Mouse (Mus musculus): ENCODE data around the gene Stambpl1. TPM values are rescaled to one million over a fixed set of nuclear protein-coding genes. Genes with fewer than 3 reads are reported as not detected.
A peak's percentile ranks its signal among the peaks of the same experiment; 100 is the strongest.

The Stambpl1 gene
- polyA plus RNA-seq, 1 experiment from 2014 or later, result 11.5 TPM

GRCm38 (mm10) chr19:34244056-34244455 is 52.0 kb downstream of the Stambpl1 start:
- Histone ChIP-seq H3K9ac (no peak overlapping the region), H3K9me3 (no peaks in the 10 kb centered on the region), H3K4me1 (no peaks in the 10 kb centered on the region), H3K4me2 (no peak overlapping the region), H3K27me3 (no peaks in the 10 kb centered on the region), H3K27ac (no peak overlapping the region), H3K36me3 (peaks cover 35% of the 10 kb centered on the region; the same call in 1 of the 2 replicates), H3K4me3 (no peak overlapping the region)
- WGBS, result 13% methylated on average over 6 of the region's 6 CpGs
- peak; percentile 32; the same call in 1 of the 2 replicates for ATAC-seq (ENCODE audit: borderline replicate concordance, extremely low read depth, low FRiP score, low TSS enrichment)

GRCm38 (mm10) chr19:34248558-34248957 is 56.5 kb downstream of the Stambpl1 start:
- WGBS, result 71% methylated on average over 5 of the region's 5 CpGs
- ATAC-seq (ENCODE audit: borderline replicate concordance, extremely low read depth, low FRiP score, low TSS enrichment), result no peak
- H3K27ac ChIP-seq, result no peak overlapping the region
- H3K36me3 ChIP-seq, result peaks cover 13% of the 10 kb centered on the region; the same call in 1 of the 2 replicates
- no peak overlapping the region for H3K9ac ChIP-seq
- peaks cover 10% of the 10 kb centered on the region for H3K4me1 ChIP-seq
- no peaks in the 10 kb centered on the region for H3K27me3 ChIP-seq
- H3K4me3 ChIP-seq, result no peak overlapping the region
- H3K9me3 ChIP-seq, result no peaks in the 10 kb centered on the region
- no peak overlapping the region for H3K4me2 ChIP-seq

DNA sequence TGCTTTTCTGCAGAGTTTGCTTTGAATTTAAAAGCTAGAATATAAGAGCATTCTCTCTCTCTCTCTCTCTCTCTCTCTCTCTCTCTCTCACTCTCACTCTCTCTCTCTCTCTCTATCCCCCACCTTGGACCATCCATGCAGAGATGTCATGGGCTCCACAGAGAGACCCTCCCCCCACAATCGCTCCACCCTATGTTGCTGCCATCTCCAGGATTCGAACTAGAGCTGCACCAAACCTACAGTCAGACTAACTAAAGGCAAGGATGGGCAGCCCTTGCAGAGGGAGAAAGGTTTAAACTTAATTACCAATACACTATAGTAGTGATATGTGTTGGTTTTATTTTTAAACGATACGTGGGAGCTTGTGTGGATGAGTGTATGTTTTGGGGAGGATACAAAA is 58.6 kb downstream of the Stambpl1 start:
- H3K4me3 ChIP-seq, result no peak overlapping the region
- H3K9ac ChIP-seq, result no peak overlapping the region
- H3K36me3 ChIP-seq, result peaks cover 8% of the 10 kb centered on the region; the same call in 1 of the 2 replicates
- H3K4me2 ChIP-seq, result no peak overlapping the region
- H3K4me1 ChIP-seq, result peaks cover 13% of the 10 kb centered on the region
- WGBS, result 81% methylated on average over 4 of the region's 4 CpGs
- no peaks in the 10 kb centered on the region for H3K27me3 ChIP-seq
- no peak for ATAC-seq (ENCODE audit: borderline replicate concordance, extremely low read depth, low FRiP score, low TSS enrichment)
- no peaks in the 10 kb centered on the region for H3K9me3 ChIP-seq
- no peak overlapping the region for H3K27ac ChIP-seq

DNA sequence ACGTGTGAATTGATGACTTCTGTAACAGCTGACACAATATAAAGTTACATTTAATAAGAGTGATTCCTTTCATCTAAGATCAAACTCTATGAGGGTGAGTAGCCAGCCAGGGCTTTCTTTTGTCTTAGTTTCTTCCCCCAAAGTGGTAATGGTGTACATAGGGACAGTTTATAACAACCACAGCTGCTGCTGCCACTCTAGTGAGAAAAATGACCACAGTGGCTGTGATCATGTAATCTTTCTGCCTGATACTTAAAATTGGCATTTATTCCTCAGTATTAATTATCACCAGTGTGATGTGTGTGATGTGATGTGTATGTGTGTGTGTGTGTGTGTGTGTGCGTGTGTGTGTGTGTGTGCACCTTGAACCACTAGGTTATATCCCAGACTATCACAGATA is 59.9 kb downstream of the Stambpl1 start:
- H3K27me3 ChIP-seq, result no peaks in the 10 kb centered on the region
- H3K27ac ChIP-seq, result no peak overlapping the region
- no peak for ATAC-seq (ENCODE audit: borderline replicate concordance, extremely low read depth, low FRiP score, low TSS enrichment)
- peak overlapping the region; percentile 48 for H3K4me2 ChIP-seq
- H3K4me1 ChIP-seq, result peaks cover 18% of the 10 kb centered on the region
- no peaks in the 10 kb centered on the region for H3K36me3 ChIP-seq
- 0 out of 2 replicates have a peak overlapping the region, but pooled peaks have one; percentile 43 for H3K4me3 ChIP-seq
- no peaks in the 10 kb centered on the region for H3K9me3 ChIP-seq
- no peak overlapping the region for H3K9ac ChIP-seq
- 65% methylated on average over 2 of the region's 2 CpGs for WGBS

- H3K4me1 ChIP-seq, result peaks cover 23% of the 10 kb centered on the region
- WGBS, result 52% methylated on average over 9 of the region's 9 CpGs
- no peaks in the 10 kb centered on the region for H3K36me3 ChIP-seq
- H3K27me3 ChIP-seq, result no peaks in the 10 kb centered on the region
- H3K4me3 ChIP-seq, result 0 out of 2 replicates have a peak overlapping the region, but pooled peaks have one; percentile 43
- H3K9ac ChIP-seq, result no peak overlapping the region
- no peak for ATAC-seq (ENCODE audit: borderline replicate concordance, extremely low read depth, low FRiP score, low TSS enrichment)
- no peaks in the 10 kb centered on the region for H3K9me3 ChIP-seq
- no peak overlapping the region for H3K27ac ChIP-seq
- peak overlapping the region; percentile 48 for H3K4me2 ChIP-seq
These were observed 60.4 kb downstream of the Stambpl1 start for GRCm38 (mm10) chr19:34252450-34252849.

DNA sequence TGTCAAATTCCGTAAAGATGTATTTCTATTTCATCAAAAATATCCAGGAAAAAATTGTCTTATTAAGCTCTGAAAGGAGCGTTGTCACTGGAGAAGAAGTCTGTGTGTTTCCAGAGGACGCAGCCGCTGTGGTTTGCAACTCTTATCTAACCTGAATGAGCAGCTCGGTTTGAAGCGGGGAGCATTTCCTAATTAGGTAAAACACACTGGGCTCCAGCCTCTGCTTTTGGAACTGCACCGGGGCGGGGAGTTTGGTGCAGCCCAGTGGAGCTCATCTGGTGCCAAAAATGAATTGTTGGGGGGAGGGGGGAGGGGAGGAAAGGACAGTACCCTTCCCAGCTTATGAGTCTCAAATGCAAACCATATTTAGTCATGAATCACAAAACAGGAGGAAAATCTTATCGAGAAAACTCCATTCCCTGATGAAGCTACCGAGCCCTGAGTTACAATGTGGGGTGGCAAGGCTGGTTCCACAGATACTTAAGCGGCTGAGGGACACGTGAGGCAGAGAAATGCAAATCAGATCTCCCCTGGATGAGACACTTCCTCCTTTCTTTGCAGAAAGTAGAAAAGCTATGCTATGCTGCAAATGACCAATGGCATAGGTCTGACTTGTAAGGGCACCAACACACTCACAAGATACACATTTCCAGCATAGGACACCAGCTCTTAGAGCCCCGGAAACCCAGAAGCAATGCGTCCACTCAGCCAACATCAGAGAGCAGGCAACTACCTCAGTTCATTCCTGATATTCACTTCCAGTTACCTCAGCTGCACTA is 62.3 kb downstream of the Stambpl1 start:
- Histone ChIP-seq H3K4me3 (peak overlapping the region; percentile 43), H3K36me3 (no peaks in the 10 kb centered on the region), H3K9ac (peak overlapping the region; percentile 48), H3K4me1 (peaks cover 24% of the 10 kb centered on the region), H3K9me3 (no peaks in the 10 kb centered on the region), H3K27me3 (no peaks in the 10 kb centered on the region), H3K4me2 (peak overlapping the region; percentile 48), H3K27ac (peak overlapping the region; percentile 90)
- no peak for ATAC-seq (ENCODE audit: borderline replicate concordance, extremely low read depth, low FRiP score, low TSS enrichment)
- WGBS, result 19% methylated on average over 14 of the region's 14 CpGs

- Histone ChIP-seq H3K4me1 (peaks cover 24% of the 10 kb centered on the region), H3K27ac (peak within 1 kb of the TSS; percentile 90), H3K9me3 (no peaks in the 10 kb centered on the region), H3K4me2 (peak within 1 kb of the TSS; percentile 48), H3K27me3 (no peaks in the 10 kb centered on the region), H3K4me3 (peak within 1 kb of the TSS; percentile 43), H3K36me3 (no peaks in the 10 kb centered on the region), H3K9ac (peak within 1 kb of the TSS; percentile 48)
- WGBS, result 23% methylated on average over 16 of the region's 16 CpGs
- ATAC-seq (ENCODE audit: borderline replicate concordance, extremely low read depth, low FRiP score, low TSS enrichment), result peak; percentile 89
These were observed 63.1 kb downstream of the Stambpl1 start, which contains the start of gene Acta2 for GRCm38 (mm10) chr19:34254880-34255681. Gene Acta2, minus strand, starts transcription at chr19:34255590.

DNA sequence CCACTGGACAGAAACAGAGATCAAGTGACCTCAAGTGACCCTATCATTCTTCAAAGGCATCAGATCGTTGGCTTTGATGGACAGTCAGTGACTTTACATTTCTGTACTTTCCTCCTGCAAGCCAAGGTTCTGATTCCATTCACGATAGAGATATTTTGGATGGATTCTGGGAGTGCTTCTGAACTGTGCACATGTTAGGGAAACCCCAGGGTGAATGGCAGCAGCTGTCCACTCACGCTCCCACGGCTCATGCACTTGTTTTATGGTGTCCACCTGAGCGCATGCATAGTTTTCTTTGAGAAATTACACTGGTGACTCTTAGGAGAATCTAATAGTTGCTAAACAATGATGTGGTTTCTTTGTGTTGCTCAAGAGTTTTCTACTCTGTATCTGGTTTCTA is 64.1 kb downstream of the Stambpl1 start:
- Histone ChIP-seq H3K36me3 (no peaks in the 10 kb centered on the region), H3K4me1 (peaks cover 24% of the 10 kb centered on the region), H3K27me3 (no peaks in the 10 kb centered on the region), H3K9me3 (no peaks in the 10 kb centered on the region), H3K4me3 (no peak overlapping the region), H3K4me2 (no peak overlapping the region), H3K9ac (no peak overlapping the region), H3K27ac (peak overlapping the region; percentile 90)
- 71% methylated on average over 5 of the region's 5 CpGs for WGBS
- no peak for ATAC-seq (ENCODE audit: borderline replicate concordance, extremely low read depth, low FRiP score, low TSS enrichment)

DNA sequence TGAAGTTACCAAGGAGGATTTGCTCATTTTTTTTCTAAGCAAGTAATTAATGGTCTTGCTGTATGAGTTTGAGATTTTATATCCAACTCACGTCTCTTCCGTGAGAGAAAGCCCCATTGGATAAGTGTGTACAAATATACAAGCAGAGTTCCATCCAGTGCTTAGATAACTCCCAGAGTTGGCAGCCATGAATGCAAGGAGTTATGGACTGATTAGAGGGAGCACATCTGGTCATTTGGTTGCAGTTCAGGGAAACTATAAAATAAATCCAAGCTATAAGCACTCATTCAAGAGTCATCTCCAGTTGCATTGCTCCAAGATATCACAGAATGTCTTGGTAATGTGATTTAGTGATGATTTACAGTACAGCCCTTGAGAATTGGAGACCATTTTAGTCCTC is 64.9 kb downstream of the Stambpl1 start:
- Histone ChIP-seq H3K27ac (peak overlapping the region; percentile 63; the same call in 1 of the 2 replicates), H3K36me3 (no peaks in the 10 kb centered on the region), H3K4me3 (no peak overlapping the region), H3K4me1 (peaks cover 18% of the 10 kb centered on the region), H3K27me3 (no peaks in the 10 kb centered on the region), H3K4me2 (no peak overlapping the region), H3K9me3 (no peaks in the 10 kb centered on the region), H3K9ac (no peak overlapping the region)
- WGBS, result 40% methylated on average over 2 of the region's 2 CpGs
- ATAC-seq (ENCODE audit: borderline replicate concordance, extremely low read depth, low FRiP score, low TSS enrichment), result peak; percentile 73

DNA sequence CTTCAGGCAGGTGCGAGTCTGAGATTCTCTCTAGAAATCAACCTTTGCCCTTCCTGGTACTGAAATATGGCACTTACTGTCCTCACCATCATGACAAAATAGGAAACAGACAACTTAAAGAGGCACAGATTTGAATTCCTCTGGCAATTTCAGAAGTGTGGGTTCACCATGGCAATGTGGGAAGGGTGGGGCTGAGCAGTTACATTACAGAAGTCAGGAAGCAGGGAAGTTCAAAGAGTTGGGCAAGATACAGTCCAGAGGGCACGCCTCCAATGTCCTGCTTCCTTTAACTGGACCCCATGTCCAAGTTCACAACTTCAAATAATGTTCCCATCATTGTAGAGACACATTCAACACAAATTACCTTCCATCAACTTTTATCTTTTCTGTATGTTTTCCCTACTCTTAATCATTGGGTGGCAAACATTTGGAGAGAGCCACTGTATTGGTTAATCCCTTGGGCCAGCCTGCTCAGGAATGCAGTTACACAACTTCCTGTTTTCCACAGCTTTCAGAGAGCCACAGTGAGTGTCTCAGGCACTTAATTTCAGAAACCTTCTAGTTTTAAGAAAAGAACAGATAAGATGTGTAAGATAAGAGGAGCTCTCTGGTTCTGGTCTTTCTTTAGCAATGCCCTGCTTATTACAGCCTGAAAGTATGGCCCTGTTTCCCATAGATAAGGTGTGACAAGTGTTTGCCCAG is 70.4 kb downstream of the Stambpl1 start:
- WGBS, result 63% methylated on average over 2 of the region's 2 CpGs
- Histone ChIP-seq H3K27ac (no peak overlapping the region), H3K9ac (no peak overlapping the region), H3K4me3 (no peak overlapping the region), H3K4me1 (peaks cover 12% of the 10 kb centered on the region), H3K9me3 (no peaks in the 10 kb centered on the region), H3K27me3 (no peaks in the 10 kb centered on the region), H3K4me2 (no peak overlapping the region), H3K36me3 (no peaks in the 10 kb centered on the region)
- ATAC-seq (ENCODE audit: borderline replicate concordance, extremely low read depth, low FRiP score, low TSS enrichment), result no peak

GRCm38 (mm10) chr19:34265604-34266193 is 73.7 kb downstream of the Stambpl1 start:
- Histone ChIP-seq H3K27ac (0 out of 2 replicates have a peak overlapping the region, but pooled peaks have one; percentile 27), H3K9me3 (no peaks in the 10 kb centered on the region), H3K9ac (no peak overlapping the region), H3K4me1 (peaks cover 15% of the 10 kb centered on the region), H3K36me3 (no peaks in the 10 kb centered on the region), H3K4me2 (no peak overlapping the region), H3K4me3 (no peak overlapping the region), H3K27me3 (no peaks in the 10 kb centered on the region)
- ATAC-seq (ENCODE audit: borderline replicate concordance, extremely low read depth, low FRiP score, low TSS enrichment), result peak; percentile 37; the same call in 1 of the 2 replicates
- WGBS, result 66% methylated on average over 5 of the region's 5 CpGs

All from lung, embryonic 15.5 days (tissue).